Mouse (Mus musculus) G1E (cell line): ENCODE results near the gene Tinf2.

Experiments used
- CTCF ChIP-seq: IDR thresholded peaks from 2 replicates; pipeline ENCODE4 v1.5.1; 2012; ENCODE audit warnings: low read depth, low read length, inconsistent platforms, mixed read lengths
- GATA1 ChIP-seq: IDR thresholded peaks from 2 replicates; pipeline ENCODE4 v1.6.1; 2012; ENCODE audit warnings: borderline replicate concordance, low read length, inconsistent platforms, mixed read lengths

- TF ChIP-seq GATA1 (no peak), CTCF (no peak)
Observed at GRCm38 (mm10) chr14:55634874-55635522, 46.6 kb downstream of the Tinf2 start.
